Mouse (Mus musculus) spleen, postnatal 36 days (tissue): ENCODE results near the gene Nxpe2.

ENCODE experiments used
- DNase-seq, 2 experiments: peaks; one replicate each; pipeline ENCODE4 v3.0.0; 2022; ENCODE audit warnings: low spot score in 2 of 2, mixed read lengths in 1 of 2

The Nxpe2 gene

DNA sequence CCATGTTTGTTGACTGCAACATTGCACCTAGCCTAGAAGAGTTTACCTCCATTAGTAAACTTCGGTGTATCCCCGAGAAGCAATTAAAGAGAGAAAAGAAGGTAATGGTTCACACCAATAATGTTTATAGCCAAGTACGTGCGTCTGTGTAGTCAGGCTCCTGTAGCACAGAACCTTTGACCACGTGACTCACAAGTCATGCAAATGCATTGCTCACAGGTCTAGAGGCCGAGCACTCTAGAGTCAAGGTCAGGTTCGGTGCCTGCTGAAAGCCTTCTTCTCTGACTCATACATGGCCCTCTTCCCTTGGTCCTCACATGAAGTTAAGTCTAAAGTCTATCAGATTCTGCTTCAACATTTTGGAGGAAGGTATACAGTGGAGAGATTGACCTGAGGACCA lies 54.3 kb downstream of the Nxpe2 start:
- DNase-seq: no peak

DNA sequence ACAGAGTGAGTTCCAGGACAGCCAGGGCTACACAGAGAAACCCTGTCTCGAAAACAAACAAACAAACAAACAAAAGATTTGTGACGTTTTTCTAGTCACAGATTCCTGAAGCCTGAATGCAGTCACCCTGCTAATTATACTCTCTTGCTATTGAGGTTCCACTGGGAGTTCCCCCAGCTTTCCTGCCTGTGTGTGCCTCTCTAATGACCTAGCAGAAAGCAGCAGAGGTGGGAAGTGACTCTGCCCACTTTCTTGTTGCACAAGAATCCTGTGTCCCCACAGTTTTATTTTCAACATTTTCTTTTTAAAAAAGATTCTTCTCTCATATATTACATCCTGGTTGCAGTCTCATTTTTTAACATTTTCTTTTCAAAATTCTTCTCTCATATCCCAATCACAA lies 58.5 kb downstream of the Nxpe2 start:
- no peak for DNase-seq

DNA sequence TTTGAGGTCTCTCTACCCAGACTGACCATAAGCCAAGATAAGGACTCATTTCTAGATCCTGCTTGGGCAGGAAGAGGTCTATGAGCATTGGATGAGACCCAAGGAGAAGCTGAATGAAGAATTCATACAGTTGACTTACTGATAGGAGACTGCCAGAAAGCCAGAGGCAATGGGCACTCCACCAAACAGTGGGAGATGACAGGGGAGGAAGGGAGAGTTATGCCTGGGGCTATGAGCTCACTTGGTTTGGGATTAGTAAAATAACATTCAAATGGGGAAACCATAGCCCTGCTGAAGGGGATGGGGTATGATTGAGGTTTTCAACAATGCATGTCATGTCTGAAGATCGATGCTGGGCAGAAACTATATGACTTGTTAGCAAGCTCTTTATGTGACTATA lies 63.0 kb downstream of the Nxpe2 start:
- no peak for DNase-seq

DNA sequence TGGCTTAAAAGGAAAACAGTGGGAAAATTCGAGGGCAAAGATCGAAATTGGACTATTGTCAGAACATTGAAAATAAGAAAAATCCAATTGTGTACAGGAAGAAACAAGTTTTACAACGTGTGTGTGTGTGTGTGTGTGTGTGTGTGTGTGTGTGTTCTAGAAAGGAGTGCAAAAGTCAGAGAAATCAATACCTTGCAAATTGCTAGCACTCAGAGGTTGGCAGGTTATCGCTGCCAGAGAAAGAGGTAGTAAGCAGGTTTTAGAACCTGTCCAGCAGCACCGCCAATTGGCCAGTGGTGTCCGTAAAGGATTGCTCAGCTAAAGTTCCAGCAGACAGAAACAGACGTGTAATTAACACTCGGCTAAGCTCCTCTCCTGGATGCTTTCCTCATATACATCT lies 69.0 kb downstream of the Nxpe2 start:
- DNase-seq: no peak

DNA sequence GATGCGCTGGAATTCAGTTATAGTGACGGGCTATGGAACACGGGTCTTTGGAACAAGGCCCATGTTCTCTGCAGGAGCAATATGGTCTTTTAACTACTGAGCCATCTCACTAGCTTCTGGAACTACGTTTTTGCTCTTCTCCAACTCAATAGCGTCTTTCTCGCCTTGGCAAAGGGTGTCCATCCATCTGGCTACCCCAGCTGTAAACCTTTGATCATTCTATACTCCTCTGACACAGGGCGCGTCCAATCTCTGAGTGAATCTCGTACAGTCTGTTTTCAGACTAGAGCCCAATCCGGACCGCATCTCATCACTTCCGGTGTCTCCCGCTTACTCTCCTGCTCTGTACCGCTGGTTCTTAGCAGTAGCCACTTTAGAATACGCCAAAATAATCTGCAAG lies 76.4 kb downstream of the Nxpe2 start:
- DNase-seq: no peak
